Mouse (Mus musculus) liver, embryonic 14.5 days (tissue): ENCODE measurements around the gene Cox17.

Source experiments
- CTCF ChIP-seq: IDR thresholded peaks from 2 replicates; pipeline ENCODE4 v1.5.1; 2016; ENCODE audit warnings: antibody characterized with exemption, low read depth, control low read depth
- EP300 ChIP-seq: IDR thresholded peaks from 2 replicates; pipeline ENCODE4 v1.6.1; 2016; ENCODE audit warnings: antibody characterized with exemption, low read depth

GRCm38 (mm10) chr16:38398266-38398665 lies 51.5 kb downstream of the Cox17 start:
- TF ChIP-seq CTCF (no peak), EP300 (no peak)
